Mouse (Mus musculus) testis, adult 2 months (tissue): ENCODE measurements around the gene Coro2b.

Experiments used
- CTCF ChIP-seq: fragments of 200-500 bp; IDR thresholded peaks from 2 replicates; pipeline ENCODE4 v1.5.1; 2012; ENCODE audit warnings: low read depth, mild to moderate bottlenecking, inconsistent platforms, low read length, moderate library complexity; ENCODE audit not compliant: control insufficient read depth, insufficient read depth, insufficient replicate concordance
- POLR2A ChIP-seq: fragments of 200-500 bp; IDR thresholded peaks from 2 replicates; pipeline ENCODE4 v1.6.1; 2012; ENCODE audit warnings: low read depth, mild to moderate bottlenecking, inconsistent platforms, low read length, moderate library complexity; ENCODE audit not compliant: control insufficient read depth

- no peak for TF ChIP-seq POLR2A
- TF ChIP-seq CTCF: no peak
Measured at GRCm38 (mm10) chr9:62438085-62438754, 98.6 kb downstream of the Coro2b start.
